Comparison of ENCODE assay signal across 13 mouse cellular contexts in the genomic region with DNA sequence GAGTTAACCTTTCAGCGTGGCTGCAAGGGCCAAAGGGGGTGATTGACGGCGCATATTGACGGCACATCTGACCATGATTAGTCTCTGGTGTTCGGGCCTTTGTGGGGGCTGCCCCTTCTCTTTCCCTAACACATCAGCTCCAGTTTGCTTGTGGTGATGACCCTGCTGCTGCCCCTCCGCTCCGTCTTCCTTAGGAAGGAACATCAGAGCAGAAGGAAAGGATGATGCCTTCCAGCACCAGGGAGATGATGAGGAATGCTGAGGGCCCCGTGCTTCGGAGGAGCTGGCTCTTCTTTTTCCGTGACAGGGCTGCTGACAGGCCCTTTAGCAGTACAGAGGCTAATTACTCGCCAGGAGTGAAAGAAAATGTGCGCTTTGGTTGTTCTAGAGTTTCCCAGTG.
A peak's percentile ranks its signal among the peaks of the same experiment; 100 is the strongest.
DNase-seq lines count a peak whose midpoint lies in the region; ATAC-seq lines count a peak whose summit lies in the region.
"Had no signal": no experiment of that assay in that cellular context is flagged by ENCODE, and none has a peak within 500 bp of the region (broad histone marks: within the 10 kb centered on the region; RNA-seq: fewer than 3 reads in every experiment).

No protein-coding gene starts in this region.

- no peak overlapping the region for H3K4me3 ChIP-seq in kidney, embryonic 15.5 days (replicated peaks)
- H3K4me3 ChIP-seq in hindbrain, embryonic 10.5 days: no peak overlapping the region
- no peak overlapping the region for H3K4me3 ChIP-seq in limb, embryonic 12.5 days (replicated peaks)
- H3K4me3 ChIP-seq: forebrain, embryonic 12.5 days; heart, embryonic 13.5 days had no signal

- peak overlapping the region; percentile 16; the same call in 1 of the 2 replicates for H3K4me2 ChIP-seq in kidney, embryonic 15.5 days
- H3K4me2 ChIP-seq in limb, embryonic 12.5 days: peak overlapping the region; percentile 33
- H3K4me2 ChIP-seq: forebrain, embryonic 12.5 days; heart, embryonic 13.5 days had no signal

- no peak for DNase-seq in kidney, postnatal 10 days
- peak; percentile 55 for DNase-seq in embryo, embryonic 10.5 days (ENCODE audit: low spot score)
- DNase-seq in hindbrain, embryonic 10.5 days (ENCODE audit: low spot score): peak; percentile 43
- no peak for DNase-seq in Muller cell, postnatal 12 days (ENCODE audit: inconsistent ontology term)
- DNase-seq in frontal cortex, postnatal 25 days (ENCODE audit: low spot score in 2 of 2): no peak
- DNase-seq: cerebellum, adult 18-20 months; gastrocnemius, postnatal 10 days had no signal

- H3K4me1 ChIP-seq in kidney, embryonic 15.5 days: 0 out of 2 replicates have a peak, but pooled peaks cover 3% of the 10 kb centered on the region
- H3K4me1 ChIP-seq in hindbrain, embryonic 10.5 days (replicated peaks): peaks cover 14% of the 10 kb centered on the region
- peaks cover 14% of the 10 kb centered on the region for H3K4me1 ChIP-seq in limb, embryonic 12.5 days (replicated peaks)
- H3K4me1 ChIP-seq: heart, embryonic 13.5 days had no signal

- WGBS in kidney, embryonic 15.5 days: 20% methylated on average over 12 of the region's 12 CpGs
- 37% methylated on average over 12 of the region's 12 CpGs for WGBS in hindbrain, embryonic 10.5 days
- WGBS in limb, embryonic 12.5 days: 10% methylated on average over 12 of the region's 12 CpGs

- H3K27ac ChIP-seq in kidney, embryonic 15.5 days: no peak overlapping the region
- H3K27ac ChIP-seq in hindbrain, embryonic 10.5 days: peak overlapping the region; percentile 50
- no peak overlapping the region for H3K27ac ChIP-seq in limb, embryonic 12.5 days
- H3K27ac ChIP-seq: forebrain, embryonic 12.5 days; heart, embryonic 13.5 days had no signal

- no peaks in the 10 kb centered on the region for H3K27me3 ChIP-seq in kidney, embryonic 15.5 days
- H3K27me3 ChIP-seq in hindbrain, embryonic 10.5 days (ENCODE audit: insufficient read depth, poor library complexity, severe bottlenecking): no peaks in the 10 kb centered on the region
- H3K27me3 ChIP-seq in limb, embryonic 12.5 days: no peaks in the 10 kb centered on the region
- H3K27me3 ChIP-seq: forebrain, embryonic 12.5 days; heart, embryonic 13.5 days had no signal

- H3K9me3 ChIP-seq in kidney, embryonic 15.5 days (replicated peaks): no peaks in the 10 kb centered on the region
- no peaks in the 10 kb centered on the region for H3K9me3 ChIP-seq in hindbrain, embryonic 10.5 days
- H3K9me3 ChIP-seq in limb, embryonic 12.5 days: no peaks in the 10 kb centered on the region
- H3K9me3 ChIP-seq: forebrain, embryonic 12.5 days; heart, embryonic 13.5 days had no signal

- peak; percentile 83 for ATAC-seq in kidney, embryonic 15.5 days (replicated peaks; ENCODE audit: low FRiP score)
- ATAC-seq in limb, embryonic 12.5 days (ENCODE audit: insufficient number of reproducible peaks, insufficient read depth, low FRiP score, low TSS enrichment, low read depth): no peak
- ATAC-seq: activated CD4-positive, CD25-positive, alpha-beta regulatory T cell, adult 4 months; inflammation-experienced regulatory T-cells, adult 6 months had no signal

- no peak overlapping the region for H3K9ac ChIP-seq in kidney, embryonic 15.5 days
- no peak overlapping the region for H3K9ac ChIP-seq in limb, embryonic 12.5 days (replicated peaks)
- H3K9ac ChIP-seq: forebrain, embryonic 12.5 days; heart, embryonic 13.5 days had no signal

- H3K36me3 ChIP-seq in kidney, embryonic 15.5 days: no peaks in the 10 kb centered on the region
- no peaks in the 10 kb centered on the region for H3K36me3 ChIP-seq in hindbrain, embryonic 10.5 days
- no peaks in the 10 kb centered on the region for H3K36me3 ChIP-seq in limb, embryonic 12.5 days
- H3K36me3 ChIP-seq: forebrain, embryonic 12.5 days; heart, embryonic 13.5 days had no signal

Comparison
In these comparisons a context has a peak if more than half of its experiments do, and no peak if none do; other contexts are left out.
1. DNase-seq: peak in embryo, embryonic 10.5 days (single experiment) and hindbrain, embryonic 10.5 days (single experiment); none in kidney, postnatal 10 days (single experiment), Muller cell, postnatal 12 days (single experiment) and frontal cortex, postnatal 25 days (0 of 2).